Mouse (Mus musculus): ENCODE data around the gene Amer2.
"Not testable (repeated sequence)": the region's sequence is repeated elsewhere in the genome, so short reads cannot be mapped to it uniquely, and the experiment has no call there.

Gene Amer2

DNA sequence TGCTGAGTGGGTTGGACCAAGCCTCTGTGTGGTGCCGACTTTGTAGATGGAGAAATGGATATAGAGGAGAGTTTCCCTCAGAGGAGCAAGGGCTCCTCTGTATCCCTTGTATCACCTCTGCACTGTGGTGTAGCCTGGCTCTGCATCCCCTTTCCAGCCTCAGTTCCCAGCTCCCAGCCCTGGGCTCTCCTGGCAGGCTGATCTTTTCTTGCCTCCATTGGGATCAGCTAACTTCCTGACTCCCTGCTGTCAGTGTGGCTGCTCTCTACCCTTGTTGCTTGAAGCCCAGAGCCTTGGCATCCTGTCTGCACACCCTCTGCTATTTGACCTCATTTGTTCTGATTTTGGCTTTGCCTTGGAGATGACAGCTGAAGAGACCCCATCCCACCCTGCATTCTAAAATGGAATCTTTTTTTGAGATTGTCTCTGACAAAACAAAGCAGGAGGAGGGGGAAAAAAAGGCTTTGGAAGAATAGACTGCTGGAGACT lies at the start of gene Amer2:
Gene Amer2 (plus strand): TSS at position 439 of the 489 bp plus-strand sequence.
- DNase-seq (ENCODE audit: low spot score): no peak

DNA sequence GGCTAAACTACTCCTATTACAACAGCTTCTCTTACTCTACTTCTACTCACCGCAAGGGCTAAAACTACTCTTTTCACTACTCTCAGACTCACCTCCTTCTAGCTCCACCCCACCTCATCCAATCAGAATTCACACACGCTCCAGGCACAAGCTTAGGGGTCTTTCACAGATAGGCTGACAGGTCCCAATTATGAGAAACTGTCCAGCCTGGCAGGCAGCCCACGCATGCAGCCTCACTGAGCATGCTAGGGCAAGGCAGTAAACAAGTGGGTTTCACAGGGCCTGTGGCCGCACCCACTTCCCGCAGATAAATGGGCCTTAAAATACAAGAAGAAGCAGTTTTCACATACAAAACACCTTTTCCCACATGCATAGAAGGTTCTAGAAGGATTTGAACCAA lies 33.1 kb upstream of the Amer2 start:
- not testable (repeated sequence) for DNase-seq (ENCODE audit: low spot score)

DNA sequence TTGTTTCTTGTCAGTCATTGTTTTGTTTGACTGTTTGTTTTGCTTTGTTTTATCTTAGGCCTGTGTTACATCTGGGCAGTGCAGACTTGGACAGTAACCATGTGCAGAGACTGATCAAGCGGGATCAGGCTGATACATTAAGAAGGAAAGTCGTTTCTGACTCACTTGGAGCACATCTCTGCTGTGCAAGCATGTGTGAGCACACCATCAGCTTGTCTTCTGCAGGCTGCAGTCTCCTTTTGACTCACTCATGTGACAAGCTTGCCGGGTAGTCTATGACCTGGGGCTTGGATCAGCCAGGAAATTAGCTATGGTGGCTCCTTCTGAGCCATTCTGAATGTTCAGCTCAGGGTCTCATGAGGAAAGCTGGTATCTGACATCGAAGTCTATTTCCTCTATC lies 32.5 kb upstream of the Amer2 start:
- DNase-seq (ENCODE audit: low spot score): no peak

DNA sequence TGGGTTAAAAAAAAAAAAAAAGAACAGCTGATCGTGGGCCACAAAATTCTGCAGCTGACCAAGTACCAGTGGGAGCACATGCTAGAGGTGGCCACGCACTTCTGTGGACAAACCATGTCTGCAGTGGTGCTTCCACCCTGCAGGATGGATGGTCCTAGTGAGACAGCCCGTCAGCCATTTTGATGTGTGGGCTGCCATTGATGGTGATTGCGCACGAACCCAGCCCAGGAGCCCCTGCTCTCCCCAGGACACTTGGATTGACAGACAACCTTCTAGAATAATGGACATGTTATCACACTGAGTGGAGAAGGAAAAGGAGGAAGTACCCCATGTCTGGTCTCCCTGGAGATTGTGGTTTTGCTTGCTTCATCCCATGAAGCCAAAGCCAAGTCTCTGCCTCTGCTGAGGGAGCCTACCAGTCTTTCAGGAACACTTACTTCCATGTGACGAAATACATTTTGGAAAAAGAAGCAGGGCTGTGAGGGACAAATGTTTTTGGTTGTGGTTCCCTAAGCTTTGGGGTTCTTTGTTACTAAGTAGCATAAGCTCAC lies 27.7 kb upstream of the Amer2 start:
- no peak for DNase-seq (ENCODE audit: low spot score)

DNA sequence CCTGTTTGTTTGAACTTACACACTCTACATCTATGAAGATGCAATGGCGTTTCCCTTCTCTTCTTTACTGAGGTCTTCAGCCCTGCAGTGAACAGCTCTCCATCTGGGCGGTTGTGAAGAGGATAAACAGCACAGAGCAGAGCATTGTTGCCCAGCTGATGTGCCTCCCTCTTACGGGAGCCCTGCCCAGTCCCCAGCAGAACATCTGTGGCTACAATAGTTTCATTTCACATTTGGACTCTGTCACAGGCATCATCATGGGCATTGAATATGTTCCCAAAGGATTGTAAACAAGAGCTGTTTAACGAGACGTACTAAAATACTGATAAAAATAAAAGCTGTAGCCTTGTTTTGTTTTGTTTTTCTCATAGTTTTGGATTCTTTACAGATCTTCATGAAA lies 14.7 kb upstream of the Amer2 start:
- no peak for DNase-seq (ENCODE audit: low spot score)

DNA sequence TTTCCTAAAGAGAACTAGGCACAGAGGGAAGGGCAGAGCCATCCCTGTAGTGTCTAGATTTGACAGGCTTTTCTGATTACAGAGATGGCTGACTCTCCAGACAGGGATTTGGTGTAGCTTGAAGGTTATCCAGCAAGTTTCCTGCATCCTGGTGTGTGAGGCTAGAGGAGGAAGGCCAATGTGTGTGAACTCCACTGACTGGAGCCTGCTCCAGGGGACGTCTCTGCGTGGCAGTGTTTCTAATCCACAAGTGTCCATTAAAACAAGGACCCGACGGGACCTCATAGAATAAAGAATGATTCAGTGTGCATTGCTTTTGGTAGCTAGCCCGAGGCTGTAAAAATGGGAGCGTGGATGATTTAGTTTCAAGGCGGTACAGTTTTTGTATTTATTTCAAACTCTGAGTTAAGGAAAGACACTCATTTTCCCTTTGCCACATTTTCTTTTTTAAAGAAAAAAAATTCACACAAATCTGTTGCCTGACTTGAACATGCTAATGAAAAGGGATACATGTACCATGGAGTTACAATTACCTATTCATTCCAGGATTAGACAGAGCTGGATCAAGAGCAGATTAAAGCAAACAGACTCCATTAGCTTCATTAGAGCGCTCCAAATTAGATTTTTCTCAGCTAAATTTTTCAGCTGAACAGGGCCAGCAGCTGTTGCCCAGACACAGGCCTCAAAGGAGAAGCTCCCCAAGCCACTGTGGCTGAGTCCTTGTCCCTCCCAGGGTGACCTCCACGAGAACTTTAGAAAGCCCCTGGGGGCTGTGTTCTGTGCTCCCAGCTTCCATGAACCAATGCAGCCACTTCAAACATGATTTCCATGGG lies 11.5 kb upstream of the Amer2 start:
- DNase-seq (ENCODE audit: low spot score): no peak

DNA sequence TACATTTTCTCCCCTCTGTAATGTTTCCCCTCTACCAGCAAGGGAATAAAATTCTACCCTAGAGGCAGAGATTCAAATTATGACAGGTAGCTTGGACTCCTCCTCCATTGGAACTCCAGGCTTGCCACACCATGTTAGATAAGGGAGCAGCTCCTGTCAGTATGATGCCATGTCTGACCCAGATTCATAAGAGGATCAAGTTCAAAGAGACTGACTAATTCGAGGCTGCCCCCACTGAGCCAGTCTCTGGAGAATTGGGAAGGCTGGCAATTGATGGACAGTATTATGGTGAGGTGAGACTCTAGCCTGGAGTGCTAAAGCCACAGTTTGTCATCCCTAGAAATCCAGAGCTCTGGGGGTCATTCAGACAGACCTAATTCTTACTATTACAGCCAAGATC lies 6.3 kb upstream of the Amer2 start:
- no peak for DNase-seq (ENCODE audit: low spot score)

DNA sequence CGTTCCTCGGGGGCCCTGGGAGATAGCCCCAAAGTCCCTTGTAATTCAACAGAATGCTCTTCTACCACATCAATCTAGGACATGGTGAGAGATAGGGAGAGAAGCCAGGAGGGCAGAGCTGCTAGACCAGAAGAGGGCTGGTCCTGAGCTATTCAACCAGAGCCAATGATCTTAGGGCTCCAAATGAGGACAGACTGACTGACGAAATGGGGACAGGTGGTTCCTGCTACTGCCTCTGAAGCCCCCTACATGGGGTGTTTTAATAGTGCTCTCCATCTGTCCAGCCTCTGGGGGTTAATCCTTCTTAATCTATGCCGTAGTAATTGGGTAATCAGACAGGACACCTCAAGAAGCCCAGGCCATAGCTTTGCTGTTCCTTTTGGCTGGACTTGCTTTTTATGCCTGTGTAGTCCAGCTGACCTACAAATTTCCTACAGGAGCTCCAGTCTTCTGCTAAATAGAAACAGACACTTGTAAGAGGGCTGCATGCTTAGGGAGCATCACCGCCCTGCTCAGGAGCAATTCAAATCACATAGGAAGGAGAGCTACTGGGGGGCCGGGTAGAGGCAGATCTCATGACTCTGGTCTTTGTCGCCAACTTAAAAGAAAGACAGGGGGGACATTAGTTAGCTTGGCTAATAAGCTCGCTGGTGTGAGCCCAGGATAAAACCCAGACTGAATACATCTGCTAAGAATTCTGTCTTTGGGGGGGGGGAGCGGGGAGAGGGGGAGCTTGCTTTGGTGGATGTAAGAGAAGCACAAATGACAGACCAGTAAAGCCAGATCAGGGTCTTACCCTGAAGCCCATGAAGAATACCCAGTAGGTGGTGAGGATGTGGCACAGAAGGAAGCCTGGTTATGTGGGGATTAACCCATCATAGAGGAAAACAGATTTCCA lies 4.0 kb upstream of the Amer2 start:
- DNase-seq (ENCODE audit: low spot score): no peak

DNA sequence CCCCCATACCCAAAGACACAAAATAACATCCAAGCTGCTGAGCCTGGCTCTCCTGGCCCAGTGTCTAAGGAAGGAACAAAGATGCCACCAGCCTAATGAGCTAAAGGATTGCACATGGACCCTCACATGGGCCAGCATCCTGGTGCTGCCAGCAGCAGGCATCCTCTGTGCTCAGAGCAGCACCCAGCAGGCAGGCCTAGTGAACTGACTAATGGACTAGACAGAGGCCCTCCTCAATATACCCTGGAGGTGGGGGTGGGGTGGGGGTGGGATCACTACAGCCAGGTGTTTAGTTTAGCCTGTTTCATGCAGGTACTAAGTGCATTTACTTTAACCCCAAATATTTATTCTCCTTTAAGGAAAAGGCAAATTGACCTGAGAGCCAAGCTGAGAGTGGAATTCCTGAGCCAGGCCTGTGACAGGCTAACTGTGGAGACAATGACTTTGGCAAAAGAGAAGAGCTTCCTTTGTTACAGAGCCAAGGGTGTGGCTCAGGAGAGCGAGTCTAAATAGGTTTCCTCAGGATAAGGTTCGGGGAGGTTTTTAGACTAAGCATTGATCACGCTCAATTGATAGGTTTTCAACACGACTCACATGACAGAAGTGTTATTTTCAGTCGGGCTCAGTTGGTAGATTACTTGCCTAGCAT lies 3.3 kb upstream of the Amer2 start:
- DNase-seq (ENCODE audit: low spot score): no peak

DNA sequence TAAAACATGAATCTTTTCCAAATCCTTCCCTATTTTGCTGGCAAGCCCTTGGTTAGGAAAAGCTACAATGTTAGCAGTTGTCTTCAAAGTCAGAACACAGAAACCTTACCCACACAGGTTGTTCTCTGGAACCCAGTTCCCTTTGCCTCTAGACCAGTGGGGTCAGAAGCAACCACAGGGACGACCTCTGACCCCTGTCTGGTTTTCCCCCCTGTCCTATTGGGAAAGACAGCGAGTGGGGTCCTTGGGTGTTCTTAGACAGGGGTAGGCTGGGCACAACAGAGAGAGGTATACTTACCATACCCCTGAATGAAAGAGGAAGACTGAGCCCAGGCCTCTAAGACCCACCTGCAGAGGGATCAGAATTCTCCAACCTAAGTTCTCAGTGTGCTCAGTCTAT lies 4.0 kb downstream of the Amer2 start:
- no peak for DNase-seq (ENCODE audit: low spot score)

DNA sequence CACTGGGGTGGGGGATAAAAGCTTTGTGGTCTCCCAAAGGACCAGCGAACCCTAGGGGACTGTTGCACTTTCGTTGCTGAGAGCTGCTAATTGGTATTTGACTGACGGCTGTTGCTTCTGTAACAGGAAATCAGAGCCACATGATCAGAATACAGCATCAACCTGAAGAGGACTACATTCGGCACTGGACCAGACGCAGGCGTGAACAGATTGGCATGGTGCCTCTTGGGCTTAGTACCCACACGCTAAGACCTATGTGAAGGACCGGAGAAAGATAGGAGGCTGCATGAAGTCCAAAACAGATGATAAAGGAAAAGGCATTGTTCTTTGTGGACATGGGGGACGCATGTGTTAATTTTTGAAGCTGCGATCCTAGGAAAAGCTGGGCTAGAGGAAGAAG lies 4.5 kb downstream of the Amer2 start:
- no peak for DNase-seq (ENCODE audit: low spot score)

DNA sequence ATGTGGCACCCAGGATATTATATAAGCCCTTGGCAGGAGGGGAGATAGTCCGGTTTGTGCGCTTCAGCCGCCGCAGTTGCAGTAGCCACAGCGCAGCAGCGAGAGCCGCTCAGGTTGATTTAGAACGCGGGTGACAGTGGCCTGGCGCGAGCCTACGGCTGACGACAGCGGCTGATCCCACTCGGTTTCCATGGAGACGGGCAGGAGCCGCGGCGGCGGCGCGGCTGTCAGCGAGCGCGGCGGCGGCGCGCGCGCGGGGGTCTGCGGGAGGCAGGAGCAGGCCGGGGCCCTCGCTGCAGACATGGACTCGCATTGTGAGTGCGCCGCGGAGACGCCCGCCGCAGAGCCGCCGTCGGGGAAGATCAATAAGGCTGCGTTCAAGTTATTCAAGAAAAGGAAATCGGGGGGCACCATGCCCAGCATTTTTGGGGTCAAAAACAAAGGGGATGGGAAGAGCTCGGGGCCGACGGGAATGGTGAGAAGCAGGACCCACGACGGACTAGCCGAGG lies 5.1 kb downstream of the Amer2 start:
- DNase-seq (ENCODE audit: low spot score): peak; percentile 45

DNA sequence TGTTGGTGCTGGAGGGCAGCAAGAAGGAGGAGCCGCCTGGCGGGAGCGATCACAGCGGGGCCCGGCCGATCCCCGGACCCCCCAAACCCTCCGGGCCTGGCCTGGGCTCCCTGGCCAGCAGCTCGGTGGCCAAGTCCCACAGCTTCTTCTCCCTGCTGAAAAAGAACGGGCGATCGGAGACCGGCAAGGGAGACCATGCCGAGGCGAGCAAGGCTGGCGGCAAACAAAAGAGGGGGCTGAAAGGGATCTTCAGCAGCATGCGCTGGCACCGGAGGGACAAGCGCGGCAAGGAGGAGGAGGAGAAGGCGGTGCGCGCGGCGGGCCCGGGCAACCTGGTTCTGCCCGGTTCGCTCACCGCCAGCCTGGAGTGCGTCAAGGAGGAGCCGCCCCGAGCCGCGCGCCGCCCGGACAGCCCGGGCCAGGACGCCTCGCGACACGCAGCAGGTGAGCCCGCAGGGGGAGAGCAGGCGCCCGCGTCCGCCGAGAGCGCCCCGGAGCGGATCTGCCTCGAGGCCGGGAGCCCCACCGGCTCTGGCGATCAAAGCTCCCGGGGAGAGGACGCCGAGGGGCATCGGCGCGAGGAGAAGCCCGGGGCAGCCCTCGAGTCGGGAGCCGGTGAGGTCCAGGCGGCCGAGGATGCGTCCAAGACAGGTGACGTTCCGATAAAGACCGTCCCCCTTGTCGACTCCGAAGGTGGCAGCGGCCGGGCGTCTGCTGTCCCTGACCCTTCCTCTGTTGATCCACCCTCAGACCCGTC lies 5.7 kb downstream of the Amer2 start:
- DNase-seq (ENCODE audit: low spot score): no peak

DNA sequence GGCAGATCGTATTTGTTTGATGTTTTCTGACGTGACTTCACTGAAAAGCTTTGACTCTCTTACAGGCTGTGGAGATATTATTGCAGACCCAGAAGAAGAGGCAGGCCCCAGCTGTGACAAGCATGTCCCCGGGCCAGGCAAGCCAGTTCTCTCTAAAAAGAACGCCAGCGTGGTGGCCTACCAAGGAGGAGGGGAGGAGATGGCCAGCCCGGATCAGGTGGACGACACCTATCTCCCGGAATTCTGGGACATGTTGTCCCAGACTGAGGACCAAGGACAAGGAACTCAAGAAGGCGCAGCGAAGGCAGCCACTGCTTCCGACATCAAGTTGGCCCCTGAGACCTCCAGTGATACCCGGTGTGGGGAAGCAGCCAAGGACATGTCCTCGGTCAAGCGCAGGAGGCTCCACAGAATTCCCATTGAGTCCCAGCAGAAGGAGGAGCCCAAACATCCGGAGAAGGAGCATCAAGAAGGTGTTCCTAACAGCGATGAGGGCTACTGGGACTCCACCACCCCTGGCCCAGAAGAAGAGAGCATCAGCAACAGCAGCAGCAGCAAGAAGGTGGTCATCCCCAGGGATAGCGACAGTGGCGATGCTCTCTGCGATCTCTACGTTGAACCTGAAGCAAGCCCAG lies 6.4 kb downstream of the Amer2 start:
- no peak for DNase-seq (ENCODE audit: low spot score)

DNA sequence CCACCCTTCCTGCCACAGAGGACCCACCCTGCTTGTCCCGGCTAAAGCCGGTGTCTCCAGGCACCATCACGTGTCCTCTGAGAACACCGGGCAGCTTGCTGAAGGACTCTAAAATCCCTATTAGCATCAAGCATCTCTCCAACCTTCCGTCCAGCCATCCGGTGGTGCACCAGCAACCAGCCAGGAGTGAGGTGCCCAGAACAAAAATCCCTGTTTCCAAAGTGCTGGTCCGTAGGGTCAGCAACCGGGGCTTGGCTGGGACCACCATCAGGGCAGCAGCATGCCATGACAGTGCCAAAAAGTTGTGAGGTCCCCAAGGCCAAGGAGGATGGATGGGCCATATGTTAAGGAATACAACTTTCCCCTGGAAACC lies 6.9 kb downstream of the Amer2 start:
- no peak for DNase-seq (ENCODE audit: low spot score)

DNA sequence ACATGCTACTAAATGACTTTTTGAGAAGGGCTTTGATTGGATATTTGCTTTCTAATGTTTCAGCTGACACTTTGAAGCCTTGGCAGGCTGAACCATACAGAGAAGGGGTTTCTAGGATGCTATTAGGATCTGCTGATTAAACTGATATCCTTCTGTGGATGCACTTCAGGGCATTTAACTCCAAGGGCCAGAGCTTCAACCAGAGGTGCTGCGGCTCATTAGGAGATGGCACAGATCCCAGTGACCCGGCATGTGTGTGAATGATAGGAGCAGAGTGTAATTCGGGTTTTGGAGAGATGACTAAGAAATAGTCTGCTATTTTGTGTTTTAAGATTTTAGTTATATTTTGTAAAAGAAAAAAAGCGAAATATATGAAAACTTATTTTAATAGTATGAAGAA lies 8.6 kb downstream of the Amer2 start:
- DNase-seq (ENCODE audit: low spot score): no peak

DNA sequence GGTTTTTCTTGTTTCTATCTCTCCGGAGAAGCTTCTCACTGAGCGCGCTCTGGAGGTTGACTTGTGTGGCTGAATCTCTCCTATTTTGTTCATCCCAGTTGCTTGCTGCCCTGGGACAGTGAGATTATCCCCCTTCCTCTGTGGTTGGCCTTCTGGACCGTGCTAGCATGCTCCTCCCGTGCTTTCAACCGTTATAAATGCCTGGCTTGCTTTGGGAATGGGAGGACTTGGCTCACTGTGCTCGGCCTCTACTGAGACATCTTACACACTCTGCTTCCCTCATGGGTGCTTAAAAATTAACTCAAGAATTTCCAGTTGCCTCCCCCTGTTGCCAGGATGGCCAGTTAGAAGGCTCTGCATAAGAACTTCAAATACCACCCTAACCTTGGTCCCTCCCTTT lies 10.8 kb downstream of the Amer2 start:
- no peak for DNase-seq (ENCODE audit: low spot score)

DNA sequence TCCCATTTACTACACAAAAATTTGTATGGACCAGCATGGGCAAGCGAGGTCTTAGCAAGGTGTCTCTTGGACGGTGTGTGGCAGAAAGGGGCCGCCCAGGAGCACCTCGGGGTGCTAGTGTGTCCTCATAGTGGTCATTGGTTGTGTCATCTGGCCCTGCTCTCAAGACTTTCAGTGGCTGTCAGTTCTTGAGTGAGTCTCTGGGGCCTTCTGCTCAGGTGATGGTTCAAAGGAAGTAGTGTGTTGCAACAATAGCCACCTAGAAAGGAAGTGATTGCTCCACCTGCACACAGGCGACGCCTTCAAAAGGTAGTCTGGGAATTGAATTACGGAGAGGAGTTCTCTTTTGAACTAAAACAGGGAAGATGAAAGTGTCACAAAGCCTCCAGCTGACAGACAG lies 11.2 kb downstream of the Amer2 start:
- no peak for DNase-seq (ENCODE audit: low spot score)

DNA sequence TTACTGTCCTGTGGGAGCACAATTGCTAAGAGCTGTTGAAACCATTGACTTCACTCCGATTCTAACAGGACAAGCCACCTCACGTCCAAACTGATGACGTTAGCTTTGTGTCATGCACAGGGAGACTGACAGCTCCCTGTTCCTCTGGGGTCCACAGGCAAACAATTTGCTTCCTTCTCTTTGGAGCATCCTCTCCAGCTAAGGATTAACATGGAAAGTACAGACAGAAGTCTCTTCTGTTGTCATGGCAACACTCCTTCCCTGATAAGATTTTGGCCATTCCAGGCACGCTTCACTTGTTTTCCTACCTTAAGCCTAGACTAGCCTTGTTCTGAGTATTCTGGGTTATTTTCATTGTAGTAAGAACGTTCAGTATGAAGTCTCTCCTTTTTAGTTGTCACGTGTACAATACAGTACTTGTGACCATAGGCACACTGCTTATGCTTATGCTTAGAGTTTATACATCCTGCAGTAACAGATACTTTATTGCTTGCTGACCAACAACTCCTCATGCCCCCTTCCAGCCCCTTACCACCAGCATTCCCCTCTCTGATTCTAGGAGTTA lies 12.1 kb downstream of the Amer2 start:
- no peak for DNase-seq (ENCODE audit: low spot score)
